Mouse (Mus musculus) embryonic facial prominence, embryonic 14.5 days (tissue): ENCODE results near the gene Pold2. TPM values are rescaled to one million over a fixed set of nuclear protein-coding genes. Genes with fewer than 3 reads are reported as not detected.

Source experiments
- ATAC-seq: fragments of 200-750 bp; cut with Nextera tagmentation; 2 replicates; pipeline ENCODE4 v1.8.0; 2017; ENCODE audit warnings: low read depth, moderate number of reproducible peaks, moderate TSS enrichment
- DNase-seq: peaks from one replicate; pipeline ENCODE4 v3.0.0-alpha.2; 2015; ENCODE audit warnings: low spot score
- H3K27ac ChIP-seq: fragments of 300-500 bp; sonication (generic); replicated peaks from 2 replicates; pipeline ENCODE4 v1.5.1; 2014; ENCODE audit warnings: low read depth, mild to moderate bottlenecking, low read length, moderate library complexity
- H3K27me3 ChIP-seq: fragments of 300-500 bp; sonication (generic); replicated peaks from 2 replicates; pipeline ENCODE4 v1.6.1; 2014; ENCODE audit warnings: low read length; ENCODE audit not compliant: control insufficient read depth, insufficient read depth
- H3K36me3 ChIP-seq: fragments of 300-500 bp; sonication (generic); 2 replicates; pipeline ENCODE4 v1.6.1; 2014; ENCODE audit warnings: low read length, mixed read lengths; ENCODE audit not compliant: control insufficient read depth, insufficient read depth
- H3K4me1 ChIP-seq: fragments of 300-500 bp; sonication (generic); 2 replicates; pipeline ENCODE4 v1.6.1; 2014; ENCODE audit warnings: antibody characterized with exemption, low read length; ENCODE audit not compliant: control insufficient read depth, insufficient read depth
- H3K4me2 ChIP-seq: fragments of 300-500 bp; sonication (generic); 2 replicates; pipeline ENCODE4 v1.6.1; 2014; ENCODE audit warnings: low read depth, mild to moderate bottlenecking, low read length, moderate library complexity, mixed read lengths
- H3K4me3 ChIP-seq: fragments of 300-500 bp; sonication (generic); 2 replicates; pipeline ENCODE4 v1.5.1; 2014; ENCODE audit warnings: low read depth, mild to moderate bottlenecking, low read length
- H3K9ac ChIP-seq: fragments of 300-500 bp; sonication (generic); 2 replicates; pipeline ENCODE4 v1.6.1; 2014; ENCODE audit warnings: low read depth, mild to moderate bottlenecking, low read length, moderate library complexity, mixed read lengths
- H3K9me3 ChIP-seq: fragments of 300-500 bp; sonication (generic); 2 replicates; pipeline ENCODE4 v1.6.1; 2016; ENCODE audit warnings: low read length; ENCODE audit not compliant: control insufficient read depth
- WGBS: fragments of 180-500 bp; shearing (Covaris S2); extraction: QIAGEN DNeasy Blood & Tissue Kit; methylation state at CpG from one replicate; pipeline ENCODE4 v1.1.7; 2014; 5-methylcytosine and 5-hydroxymethylcytosine counted together
- polyA plus RNA-seq: library from polyadenylated mRNA; unstranded; fragments of >200 nt; fragmentation: Nextera tagmentation; extraction: Ambion mirVana; gene quantifications from 2 replicates; pipeline ENCODE4 v1.2.1, GENCODE M21; 2014

Gene Pold2
- polyA plus RNA-seq, 1 experiment from 2014 or later: 83.2 TPM

- DNase-seq: peak; percentile 59
- Histone ChIP-seq H3K4me3 (no peak overlapping the region), H3K27ac (no peak overlapping the region), H3K4me2 (no peak overlapping the region), H3K9ac (no peak overlapping the region), H3K27me3 (no peaks in the 10 kb centered on the region), H3K4me1 (peaks cover 3% of the 10 kb centered on the region; the same call in 1 of the 2 replicates), H3K9me3 (no peaks in the 10 kb centered on the region), H3K36me3 (no peaks in the 10 kb centered on the region)
- 69% methylated on average over 5 of the region's 5 CpGs for WGBS
- ATAC-seq: no peak
Observed at GRCm38 (mm10) chr11:5850452-5850851, 27.6 kb downstream of the Pold2 start.

GRCm38 (mm10) chr11:5849316-5849715 lies 28.8 kb downstream of the Pold2 start:
- H3K9me3 ChIP-seq: no peaks in the 10 kb centered on the region
- H3K4me3 ChIP-seq: no peak overlapping the region
- no peaks in the 10 kb centered on the region for H3K36me3 ChIP-seq
- no peak overlapping the region for H3K4me2 ChIP-seq
- no peaks in the 10 kb centered on the region for H3K27me3 ChIP-seq
- no peak overlapping the region for H3K27ac ChIP-seq
- WGBS: 80% methylated on average over 1 of the region's 2 CpGs
- no peak overlapping the region for H3K9ac ChIP-seq
- ATAC-seq (no peak), DNase-seq (peak; percentile 31)
- peaks cover 3% of the 10 kb centered on the region; the same call in 1 of the 2 replicates for H3K4me1 ChIP-seq

GRCm38 (mm10) chr11:5848741-5849140 lies 29.4 kb downstream of the Pold2 start:
- Histone ChIP-seq H3K9me3 (no peaks in the 10 kb centered on the region), H3K27me3 (no peaks in the 10 kb centered on the region), H3K4me3 (no peak overlapping the region), H3K36me3 (no peaks in the 10 kb centered on the region), H3K4me2 (no peak overlapping the region), H3K27ac (no peak overlapping the region), H3K4me1 (peaks cover 3% of the 10 kb centered on the region; the same call in 1 of the 2 replicates), H3K9ac (no peak overlapping the region)
- DNase-seq (peak; percentile 62), ATAC-seq (peak; percentile 62; the same call in 1 of the 2 replicates)
- 46% methylated on average over 6 of the region's 6 CpGs for WGBS

GRCm38 (mm10) chr11:5846639-5847345 lies 31.3 kb downstream of the Pold2 start:
- DNase-seq: no peak
- Histone ChIP-seq H3K9me3 (no peaks in the 10 kb centered on the region), H3K27ac (no peak overlapping the region), H3K4me1 (peaks cover 3% of the 10 kb centered on the region; the same call in 1 of the 2 replicates), H3K36me3 (no peaks in the 10 kb centered on the region), H3K9ac (no peak overlapping the region), H3K27me3 (no peaks in the 10 kb centered on the region), H3K4me2 (no peak overlapping the region), H3K4me3 (no peak overlapping the region)
- WGBS: 60% methylated on average over 7 of the region's 7 CpGs
- no peak for ATAC-seq

- H3K4me3 ChIP-seq: no peak overlapping the region
- DNase-seq (no peak), ATAC-seq (no peak)
- H3K27me3 ChIP-seq: no peaks in the 10 kb centered on the region
- H3K36me3 ChIP-seq: no peaks in the 10 kb centered on the region
- no peak overlapping the region for H3K27ac ChIP-seq
- 80% methylated on average over 3 of the region's 3 CpGs for WGBS
- H3K4me2 ChIP-seq: no peak overlapping the region
- no peak overlapping the region for H3K9ac ChIP-seq
- H3K4me1 ChIP-seq: no peaks in the 10 kb centered on the region; the same call in 1 of the 2 replicates
- no peaks in the 10 kb centered on the region for H3K9me3 ChIP-seq
Observed at GRCm38 (mm10) chr11:5843131-5843530, 35.0 kb downstream of the Pold2 start.

GRCm38 (mm10) chr11:5841751-5842150 lies 36.3 kb downstream of the Pold2 start:
- no peak overlapping the region for H3K9ac ChIP-seq
- H3K4me2 ChIP-seq: no peak overlapping the region
- no peaks in the 10 kb centered on the region for H3K27me3 ChIP-seq
- H3K4me3 ChIP-seq: no peak overlapping the region
- H3K36me3 ChIP-seq: no peaks in the 10 kb centered on the region
- H3K9me3 ChIP-seq: no peaks in the 10 kb centered on the region
- no peaks in the 10 kb centered on the region; the same call in 1 of the 2 replicates for H3K4me1 ChIP-seq
- WGBS: 90% methylated on average over 2 of the region's 2 CpGs
- no peak for DNase-seq
- H3K27ac ChIP-seq: no peak overlapping the region
- ATAC-seq: no peak

GRCm38 (mm10) chr11:5840346-5840745 lies 37.7 kb downstream of the Pold2 start:
- Histone ChIP-seq H3K27ac (no peak overlapping the region), H3K4me1 (no peaks in the 10 kb centered on the region), H3K4me2 (no peak overlapping the region), H3K36me3 (0 out of 2 replicates have a peak, but pooled peaks cover 3% of the 10 kb centered on the region), H3K27me3 (no peaks in the 10 kb centered on the region), H3K9me3 (no peaks in the 10 kb centered on the region), H3K9ac (no peak overlapping the region), H3K4me3 (no peak overlapping the region)
- no peak for DNase-seq
- ATAC-seq: no peak
- WGBS: 64% methylated on average over 7 of the region's 7 CpGs

- H3K27ac ChIP-seq: peak within 1 kb of the TSS; percentile 83
- peak; percentile 98 for DNase-seq
- ATAC-seq: peak; percentile 94
- WGBS: under 1% methylated on average over 61 of the region's 63 CpGs
- peak within 1 kb of the TSS; percentile 65 for H3K4me3 ChIP-seq
- H3K4me2 ChIP-seq: peak within 1 kb of the TSS; percentile 89
- H3K4me1 ChIP-seq: no peaks in the 10 kb centered on the region
- no peaks in the 10 kb centered on the region for H3K27me3 ChIP-seq
- H3K36me3 ChIP-seq: peaks cover 25% of the 10 kb centered on the region
- H3K9me3 ChIP-seq: no peaks in the 10 kb centered on the region
- H3K9ac ChIP-seq: peak within 1 kb of the TSS; percentile 75
Observed at GRCm38 (mm10) chr11:5837251-5838246, 40.5 kb downstream of the Pold2 start, which contains the start of gene Polm. Polm (minus strand) TSS chr11:5838016.
